Mouse (Mus musculus) olfactory bulb, adult 2 months (tissue): ENCODE data around the gene Nucb1.

ENCODE experiments used
- CTCF ChIP-seq: fragments of 200-500 bp; IDR thresholded peaks from 2 replicates; pipeline ENCODE4 v1.5.1; 2012; ENCODE audit warnings: low read depth, mild to moderate bottlenecking, low read length, moderate library complexity; ENCODE audit not compliant: insufficient read depth
- POLR2A ChIP-seq: fragments of 200-500 bp; IDR thresholded peaks from 2 replicates; pipeline ENCODE4 v1.6.1; 2012; ENCODE audit warnings: mild to moderate bottlenecking, low read depth, low read length, moderate library complexity; ENCODE audit not compliant: insufficient read depth

GRCm38 (mm10) chr7:45530643-45531042 is 20.4 kb upstream of the Nucb1 start:
- TF ChIP-seq CTCF, result no peak
- no peak for TF ChIP-seq POLR2A
